Mouse (Mus musculus): ENCODE data around the gene Ankmy2. TPM values are rescaled to one million over a fixed set of nuclear protein-coding genes. Genes with fewer than 3 reads are reported as not detected.
A peak's percentile ranks its signal among the peaks of the same experiment; 100 is the strongest.

The Ankmy2 gene
- polyA plus RNA-seq (2014; fragmentation: Nextera tagmentation; extraction: Ambion mirVana): 29.0 and 36.4 TPM in 2 replicates

DNA sequence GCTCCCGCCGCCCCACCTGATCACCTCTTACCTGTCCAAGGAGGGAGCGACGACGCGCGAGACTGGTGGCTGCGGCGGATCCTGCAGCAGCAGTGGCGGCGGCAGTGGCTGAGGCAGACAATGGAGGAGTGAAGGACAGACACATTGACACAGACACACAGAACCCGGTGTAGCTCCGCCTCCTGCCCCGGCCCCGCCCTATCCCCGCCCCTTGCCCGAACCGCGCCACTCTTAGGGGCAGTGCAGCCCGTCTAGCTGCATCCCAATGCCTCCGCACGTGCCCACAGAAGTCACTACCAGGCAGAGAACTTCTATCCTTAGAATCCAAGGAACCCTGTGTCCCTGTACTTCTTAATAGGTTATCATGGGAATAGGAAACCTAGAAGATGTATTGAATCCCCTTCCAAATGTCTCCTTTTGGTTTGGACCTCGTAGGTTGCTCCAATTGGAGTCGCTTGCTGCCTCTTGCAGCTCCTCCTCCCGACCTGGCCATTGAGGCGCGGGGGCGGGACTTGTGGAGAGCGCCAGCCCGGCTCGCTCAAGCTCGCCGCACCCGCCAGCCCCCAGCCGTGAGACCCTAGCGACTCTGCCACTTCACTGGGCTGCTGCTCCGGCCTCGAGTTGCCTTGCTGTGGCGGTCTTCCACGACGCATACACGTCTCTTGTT, at the start of gene Ankmy2:
Gene Ankmy2 (plus strand): TSS at position 478 of the 667 bp plus-strand sequence.
- Histone ChIP-seq H3K4me1 (ENCODE audit: control insufficient read depth, insufficient read depth, low read length) (peaks cover 21% of the 10 kb centered on the region; the same call in 1 of the 2 replicates), H3K27me3 (ENCODE audit: control insufficient read depth, insufficient read depth, low read length) (no peaks in the 10 kb centered on the region), H3K4me3 (ENCODE audit: low read length) (peak within 1 kb of the TSS; percentile 58), H3K27ac (ENCODE audit: low read depth, low read length) (peak within 1 kb of the TSS; percentile 94), H3K9ac (ENCODE audit: low read depth, low read length) (peak within 1 kb of the TSS; percentile 91), H3K4me2 (replicated peaks; ENCODE audit: low read depth, low read length) (peak within 1 kb of the TSS; percentile 84), H3K9me3 (ENCODE audit: control insufficient read depth, low read length) (no peaks in the 10 kb centered on the region), H3K36me3 (ENCODE audit: control insufficient read depth, insufficient read depth, low read length) (no peaks in the 10 kb centered on the region)
- ATAC-seq (ENCODE audit: low FRiP score, low TSS enrichment): peak; percentile 98
- WGBS: under 1% methylated on average over 39 of the region's 42 CpGs

- H3K9ac ChIP-seq (ENCODE audit: low read depth, low read length): no peak overlapping the region
- ATAC-seq (ENCODE audit: low FRiP score, low TSS enrichment): no peak
- no peaks in the 10 kb centered on the region for H3K4me1 ChIP-seq (ENCODE audit: control insufficient read depth, insufficient read depth, low read length)
- no peak overlapping the region for H3K4me2 ChIP-seq (replicated peaks; ENCODE audit: low read depth, low read length)
- H3K9me3 ChIP-seq (ENCODE audit: control insufficient read depth, low read length): no peaks in the 10 kb centered on the region
- H3K27me3 ChIP-seq (ENCODE audit: control insufficient read depth, insufficient read depth, low read length): no peaks in the 10 kb centered on the region
- H3K36me3 ChIP-seq (ENCODE audit: control insufficient read depth, insufficient read depth, low read length): peaks cover 67% of the 10 kb centered on the region
- H3K4me3 ChIP-seq (ENCODE audit: low read length): no peak overlapping the region
- 99% methylated on average over 5 of the region's 5 CpGs for WGBS
- H3K27ac ChIP-seq (ENCODE audit: low read depth, low read length): no peak overlapping the region
Observed at GRCm38 (mm10) chr12:36108442-36108841, 48.5 kb upstream of the Ankmy2 start.

DNA sequence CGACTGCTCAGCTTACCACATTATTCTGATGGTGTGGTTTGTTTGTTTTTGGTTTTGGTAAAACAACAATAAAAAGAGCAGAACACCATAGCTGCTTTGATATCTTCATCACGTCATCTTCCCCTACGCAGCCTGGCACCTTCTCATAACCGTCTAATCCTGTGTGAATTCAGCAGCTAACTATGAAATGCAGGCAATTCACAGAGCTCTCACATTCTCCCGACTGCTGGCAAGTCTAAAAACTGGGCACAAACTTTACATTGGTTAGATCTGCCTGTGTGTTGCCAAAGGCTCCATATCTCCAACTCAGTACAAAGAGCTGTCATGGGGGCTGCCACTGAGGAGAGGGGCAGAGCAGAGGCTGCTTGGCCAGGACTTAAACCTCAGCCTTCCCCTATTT, 46.5 kb upstream of the Ankmy2 start:
- Histone ChIP-seq H3K27me3 (ENCODE audit: control insufficient read depth, insufficient read depth, low read length) (no peaks in the 10 kb centered on the region), H3K4me2 (replicated peaks; ENCODE audit: low read depth, low read length) (no peak overlapping the region), H3K9me3 (ENCODE audit: control insufficient read depth, low read length) (no peaks in the 10 kb centered on the region), H3K4me1 (ENCODE audit: control insufficient read depth, insufficient read depth, low read length) (no peaks in the 10 kb centered on the region), H3K36me3 (ENCODE audit: control insufficient read depth, insufficient read depth, low read length) (peaks cover 74% of the 10 kb centered on the region), H3K27ac (ENCODE audit: low read depth, low read length) (no peak overlapping the region), H3K4me3 (ENCODE audit: low read length) (no peak overlapping the region), H3K9ac (ENCODE audit: low read depth, low read length) (no peak overlapping the region)
- no peak for ATAC-seq (ENCODE audit: low FRiP score, low TSS enrichment)
- 89% methylated on average over 5 of the region's 5 CpGs for WGBS

GRCm38 (mm10) chr12:36111110-36111509, 45.8 kb upstream of the Ankmy2 start:
- 81% methylated on average over 5 of the region's 5 CpGs for WGBS
- Histone ChIP-seq H3K9me3 (ENCODE audit: control insufficient read depth, low read length) (no peaks in the 10 kb centered on the region), H3K4me1 (ENCODE audit: control insufficient read depth, insufficient read depth, low read length) (no peaks in the 10 kb centered on the region), H3K9ac (ENCODE audit: low read depth, low read length) (no peak overlapping the region), H3K27me3 (ENCODE audit: control insufficient read depth, insufficient read depth, low read length) (no peaks in the 10 kb centered on the region), H3K36me3 (ENCODE audit: control insufficient read depth, insufficient read depth, low read length) (peaks cover 74% of the 10 kb centered on the region), H3K4me2 (replicated peaks; ENCODE audit: low read depth, low read length) (no peak overlapping the region), H3K4me3 (ENCODE audit: low read length) (no peak overlapping the region), H3K27ac (ENCODE audit: low read depth, low read length) (no peak overlapping the region)
- ATAC-seq (ENCODE audit: low FRiP score, low TSS enrichment): no peak

DNA sequence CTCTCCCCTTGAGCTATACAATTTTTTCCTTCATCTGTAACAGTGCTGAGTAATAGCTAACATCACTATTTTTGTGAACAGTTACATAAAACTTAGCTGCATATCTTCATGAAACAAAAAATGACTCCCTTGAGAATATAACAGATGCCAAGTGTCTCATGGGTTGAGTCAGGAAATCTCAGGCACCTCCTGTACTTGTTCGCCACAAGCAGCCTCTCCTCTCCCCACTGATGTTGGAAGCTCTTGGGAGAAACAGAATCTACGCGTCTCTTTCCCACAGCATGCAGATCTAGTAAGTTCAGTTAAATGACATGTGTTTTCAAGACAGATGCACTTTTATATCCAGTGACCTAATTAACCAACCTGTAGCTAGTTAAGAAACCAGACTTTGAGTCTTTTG, 44.8 kb upstream of the Ankmy2 start:
- 96% methylated on average over 3 of the region's 3 CpGs for WGBS
- no peak for ATAC-seq (ENCODE audit: low FRiP score, low TSS enrichment)

GRCm38 (mm10) chr12:36117161-36117560, 39.8 kb upstream of the Ankmy2 start:
- peaks cover 65% of the 10 kb centered on the region for H3K36me3 ChIP-seq (ENCODE audit: control insufficient read depth, insufficient read depth, low read length)
- no peak overlapping the region for H3K27ac ChIP-seq (ENCODE audit: low read depth, low read length)
- H3K9ac ChIP-seq (ENCODE audit: low read depth, low read length): no peak overlapping the region
- H3K4me2 ChIP-seq (replicated peaks; ENCODE audit: low read depth, low read length): no peak overlapping the region
- no peaks in the 10 kb centered on the region for H3K27me3 ChIP-seq (ENCODE audit: control insufficient read depth, insufficient read depth, low read length)
- 91% methylated on average over 6 of the region's 6 CpGs for WGBS
- no peaks in the 10 kb centered on the region for H3K9me3 ChIP-seq (ENCODE audit: control insufficient read depth, low read length)
- H3K4me3 ChIP-seq (ENCODE audit: low read length): no peak overlapping the region
- H3K4me1 ChIP-seq (ENCODE audit: control insufficient read depth, insufficient read depth, low read length): no peaks in the 10 kb centered on the region
- ATAC-seq (ENCODE audit: low FRiP score, low TSS enrichment): no peak

More for the DNA sequence above, 44.8 kb upstream of the Ankmy2 start:
- Histone ChIP-seq H3K9me3 (ENCODE audit: control insufficient read depth, low read length) (no peaks in the 10 kb centered on the region), H3K4me1 (ENCODE audit: control insufficient read depth, insufficient read depth, low read length) (no peaks in the 10 kb centered on the region), H3K36me3 (ENCODE audit: control insufficient read depth, insufficient read depth, low read length) (peaks cover 70% of the 10 kb centered on the region), H3K4me3 (ENCODE audit: low read length) (no peak overlapping the region), H3K9ac (ENCODE audit: low read depth, low read length) (no peak overlapping the region), H3K27me3 (ENCODE audit: control insufficient read depth, insufficient read depth, low read length) (no peaks in the 10 kb centered on the region), H3K27ac (ENCODE audit: low read depth, low read length) (no peak overlapping the region), H3K4me2 (replicated peaks; ENCODE audit: low read depth, low read length) (no peak overlapping the region)

DNA sequence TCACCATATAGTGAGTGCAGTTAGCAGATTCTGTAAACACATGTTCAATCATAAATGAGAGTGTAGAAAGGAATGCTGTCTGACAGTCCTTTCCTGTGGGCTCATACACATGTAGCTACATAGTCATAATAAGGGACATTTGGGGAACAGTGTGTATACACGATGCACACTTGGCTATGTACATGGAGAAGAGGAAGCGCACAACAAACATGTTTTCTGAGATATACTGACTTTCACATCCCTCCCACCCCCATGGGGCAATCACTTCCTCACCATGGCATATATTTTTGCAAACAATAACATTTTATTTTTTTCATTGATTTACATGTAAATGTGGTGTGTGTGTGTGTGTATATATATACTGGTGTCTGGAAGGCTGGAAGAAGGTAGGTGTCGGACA, 37.7 kb upstream of the Ankmy2 start:
- Histone ChIP-seq H3K27ac (ENCODE audit: low read depth, low read length) (no peak overlapping the region), H3K36me3 (ENCODE audit: control insufficient read depth, insufficient read depth, low read length) (peaks cover 63% of the 10 kb centered on the region), H3K4me2 (replicated peaks; ENCODE audit: low read depth, low read length) (no peak overlapping the region), H3K4me3 (ENCODE audit: low read length) (no peak overlapping the region), H3K9ac (ENCODE audit: low read depth, low read length) (no peak overlapping the region), H3K4me1 (ENCODE audit: control insufficient read depth, insufficient read depth, low read length) (no peaks in the 10 kb centered on the region), H3K9me3 (ENCODE audit: control insufficient read depth, low read length) (no peaks in the 10 kb centered on the region), H3K27me3 (ENCODE audit: control insufficient read depth, insufficient read depth, low read length) (no peaks in the 10 kb centered on the region)
- ATAC-seq (ENCODE audit: low FRiP score, low TSS enrichment): no peak
- 93% methylated on average over 3 of the region's 3 CpGs for WGBS

GRCm38 (mm10) chr12:36126049-36126448, 30.9 kb upstream of the Ankmy2 start:
- H3K9me3 ChIP-seq (ENCODE audit: control insufficient read depth, low read length): no peaks in the 10 kb centered on the region
- H3K9ac ChIP-seq (ENCODE audit: low read depth, low read length): no peak overlapping the region
- no peak overlapping the region for H3K27ac ChIP-seq (ENCODE audit: low read depth, low read length)
- peak; percentile 80; the same call in 1 of the 2 replicates for ATAC-seq (ENCODE audit: low FRiP score, low TSS enrichment)
- H3K36me3 ChIP-seq (ENCODE audit: control insufficient read depth, insufficient read depth, low read length): peaks cover 43% of the 10 kb centered on the region
- no peak overlapping the region for H3K4me2 ChIP-seq (replicated peaks; ENCODE audit: low read depth, low read length)
- peaks cover 5% of the 10 kb centered on the region; the same call in 1 of the 2 replicates for H3K4me1 ChIP-seq (ENCODE audit: control insufficient read depth, insufficient read depth, low read length)
- H3K4me3 ChIP-seq (ENCODE audit: low read length): no peak overlapping the region
- WGBS: 64% methylated on average over 5 of the region's 5 CpGs
- no peaks in the 10 kb centered on the region for H3K27me3 ChIP-seq (ENCODE audit: control insufficient read depth, insufficient read depth, low read length)

DNA sequence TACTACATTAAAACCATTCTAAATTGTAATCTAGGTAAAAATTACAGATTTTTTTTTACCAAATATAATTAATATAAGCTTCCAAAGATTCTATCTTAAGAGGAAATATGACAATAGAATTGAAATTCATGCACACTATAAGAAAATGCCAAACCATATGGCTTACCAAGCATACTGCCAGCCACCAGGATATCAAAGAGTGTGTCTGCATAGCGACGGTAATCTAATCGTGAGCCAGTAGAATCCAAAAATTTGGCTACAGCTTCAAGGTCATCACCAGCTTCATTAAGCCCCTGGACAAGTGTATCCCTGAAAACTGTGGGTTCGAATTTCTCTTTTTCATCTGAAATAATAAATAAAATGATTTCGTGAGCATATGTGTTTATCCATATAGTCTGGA, 27.1 kb upstream of the Ankmy2 start:
- Histone ChIP-seq H3K9me3 (ENCODE audit: control insufficient read depth, low read length) (no peaks in the 10 kb centered on the region), H3K27ac (ENCODE audit: low read depth, low read length) (no peak overlapping the region), H3K4me3 (ENCODE audit: low read length) (no peak overlapping the region), H3K4me2 (replicated peaks; ENCODE audit: low read depth, low read length) (no peak overlapping the region), H3K36me3 (ENCODE audit: control insufficient read depth, insufficient read depth, low read length) (peaks cover 27% of the 10 kb centered on the region), H3K9ac (ENCODE audit: low read depth, low read length) (no peak overlapping the region), H3K27me3 (ENCODE audit: control insufficient read depth, insufficient read depth, low read length) (no peaks in the 10 kb centered on the region), H3K4me1 (ENCODE audit: control insufficient read depth, insufficient read depth, low read length) (peaks cover 10% of the 10 kb centered on the region)
- whole genome bisulfite sequencing: 96% methylated on average over 5 of the region's 5 CpGs
- no peak for ATAC-seq (ENCODE audit: low FRiP score, low TSS enrichment)
